Mouse (Mus musculus): ENCODE results near the gene Meltf. TPM values are rescaled to one million over a fixed set of nuclear protein-coding genes. Genes with fewer than 3 reads are reported as not detected.

Meltf gene
- total RNA-seq, 4 experiments from 2014 or later = not detected

- no peak for DNase-seq (ENCODE audit: low spot score in 2 of 2)
Measured at GRCm38 (mm10) chr16:31893396-31894141, 15.0 kb downstream of the Meltf start.

DNA sequence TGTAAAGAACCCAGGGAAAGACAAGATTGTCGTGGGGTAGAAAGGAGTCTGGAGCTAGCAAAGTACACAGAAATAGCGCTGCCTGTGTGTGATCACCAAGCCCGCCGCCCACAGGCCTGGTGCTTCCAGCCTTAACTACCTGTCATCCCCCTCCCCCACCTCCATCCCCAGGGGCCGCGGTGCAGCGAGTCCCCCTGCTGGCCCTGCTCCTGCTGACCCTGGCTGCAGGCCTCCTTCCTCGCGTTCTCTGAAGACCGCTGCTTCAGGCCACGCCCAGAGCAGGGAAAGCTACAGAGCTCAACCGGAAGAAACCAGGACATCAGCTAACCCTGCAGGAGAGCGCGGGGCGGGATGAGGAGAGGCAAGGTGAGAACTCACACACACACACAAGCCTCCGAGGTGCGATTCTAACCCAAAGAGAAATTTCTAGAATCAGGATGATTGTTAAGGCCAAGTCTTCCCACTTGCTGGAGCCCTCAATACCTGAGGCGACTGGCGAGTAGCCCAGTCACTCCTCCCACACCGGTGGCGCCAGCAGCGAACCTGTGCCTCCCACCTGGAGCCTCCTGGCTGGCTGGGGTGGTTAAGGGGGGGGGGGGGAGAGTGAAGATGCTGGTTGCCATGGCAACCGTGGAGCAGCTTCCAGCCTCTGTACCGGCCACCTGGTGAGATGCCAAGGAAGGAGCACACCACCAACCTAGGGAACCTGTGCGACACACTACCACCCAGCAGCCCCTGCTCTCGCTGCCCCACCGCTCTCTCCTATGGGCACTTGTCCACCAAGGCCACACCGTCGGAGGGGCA is 18.6 kb downstream of the Meltf start:
- DNase-seq (ENCODE audit: low spot score in 2 of 2) = no peak

- DNase-seq (ENCODE audit: low spot score in 2 of 2) = no peak
Measured at GRCm38 (mm10) chr16:31898546-31899326, 20.1 kb downstream of the Meltf start.

- no peak for DNase-seq (ENCODE audit: low spot score in 2 of 2)
Measured at GRCm38 (mm10) chr16:31901886-31902285, 23.3 kb downstream of the Meltf start.

DNA sequence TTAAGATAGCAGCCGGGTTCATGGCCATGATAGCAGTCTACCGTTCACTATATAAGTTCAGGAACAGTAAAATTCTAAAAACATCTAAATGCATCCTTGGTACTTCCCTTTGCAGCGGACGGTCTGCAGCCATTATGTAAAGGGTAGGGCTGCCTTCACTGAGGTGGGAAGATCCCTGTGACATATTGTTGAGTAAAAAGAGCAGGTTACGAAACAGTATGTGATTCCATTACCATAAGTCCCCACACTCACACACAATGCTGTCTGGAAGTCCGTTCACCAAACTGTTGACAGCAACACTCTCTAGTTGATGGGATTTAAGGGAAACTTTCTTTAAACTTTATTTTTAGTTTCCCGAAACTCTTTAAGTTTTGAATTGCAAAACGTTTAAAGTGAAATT is 24.6 kb downstream of the Meltf start:
- DNase-seq (ENCODE audit: low spot score in 2 of 2) = no peak

- DNase-seq (ENCODE audit: low spot score in 2 of 2) = no peak
Measured at GRCm38 (mm10) chr16:31905331-31905730, 26.7 kb downstream of the Meltf start.

DNA sequence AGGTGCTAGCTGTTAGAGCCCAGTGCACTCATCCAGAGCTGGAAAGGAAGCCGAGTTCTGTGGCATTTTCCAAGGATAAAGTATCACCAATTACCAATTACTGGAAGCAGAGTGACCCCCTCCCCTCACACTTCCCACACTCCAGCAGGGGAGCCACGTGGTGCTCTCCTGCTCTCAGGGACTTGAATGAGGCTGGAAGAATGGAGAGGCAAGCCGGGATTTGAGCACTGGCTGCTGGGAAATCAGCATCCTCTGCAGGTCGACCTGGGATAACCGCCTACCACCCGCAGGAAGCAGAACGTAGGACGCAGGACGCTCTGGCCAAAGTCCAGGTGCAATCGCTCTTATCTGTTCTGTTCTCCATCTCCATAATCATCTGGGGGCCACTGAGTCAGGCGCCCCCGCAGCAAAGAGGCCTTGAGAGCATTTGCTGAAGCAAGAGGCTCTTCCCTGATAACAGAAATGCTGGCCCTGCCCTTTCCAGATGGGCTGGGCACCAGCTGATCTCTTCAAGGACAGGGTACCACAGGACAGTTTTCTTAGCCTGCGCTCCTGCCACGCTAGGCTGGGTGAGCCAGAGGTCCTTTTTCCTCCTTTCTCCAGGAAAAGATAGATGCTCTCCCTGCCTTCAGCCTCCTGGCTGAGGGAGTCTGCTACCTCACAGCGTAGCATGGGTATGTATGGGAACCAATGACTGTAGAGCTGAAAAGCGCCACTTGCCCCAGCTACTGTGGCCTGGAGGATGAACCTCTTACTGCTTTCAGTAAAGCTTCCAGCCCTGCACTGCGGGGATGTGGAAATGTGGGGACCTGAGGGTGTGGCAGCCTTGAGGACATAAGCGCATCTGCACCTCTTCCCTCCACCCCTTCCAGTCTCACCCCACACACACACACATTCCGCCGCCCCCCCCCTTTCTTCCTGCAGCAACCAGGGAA is 27.5 kb downstream of the Meltf start:
- DNase-seq (ENCODE audit: low spot score in 2 of 2) = no peak

GRCm38 (mm10) chr16:31906896-31907295 is 28.3 kb downstream of the Meltf start:
- no peak for DNase-seq (ENCODE audit: low spot score in 2 of 2)

- DNase-seq (ENCODE audit: low spot score in 2 of 2) = no peak
Measured at GRCm38 (mm10) chr16:31908959-31909358, 30.3 kb downstream of the Meltf start.

DNA sequence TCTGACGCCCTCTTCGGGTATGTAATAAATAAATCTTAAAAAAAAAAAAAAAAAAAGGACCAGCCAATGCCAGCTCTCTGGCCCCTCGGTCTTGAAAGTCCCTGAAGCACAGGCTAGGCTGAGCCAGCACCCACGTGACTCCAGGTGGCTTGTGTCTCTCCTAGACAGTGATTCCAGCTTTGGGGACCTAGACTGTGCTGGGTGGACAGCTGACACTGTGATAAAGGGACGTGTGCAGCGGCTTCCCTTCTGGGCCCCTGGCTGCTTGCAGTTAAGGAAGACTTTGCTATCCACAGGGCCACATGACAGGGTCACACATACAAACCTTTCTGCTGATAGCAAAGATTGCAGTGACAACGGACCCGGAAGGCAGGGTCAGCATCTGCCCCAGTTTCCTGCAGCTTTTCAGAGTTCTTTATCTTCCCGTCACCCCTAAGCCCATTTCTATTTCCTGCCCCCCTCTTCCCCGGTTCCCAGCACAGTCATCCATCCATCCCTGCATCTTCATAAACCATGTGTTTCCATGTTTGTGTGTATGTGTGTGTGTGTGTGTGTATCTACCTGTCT is 31.8 kb downstream of the Meltf start:
- DNase-seq (ENCODE audit: low spot score in 2 of 2) = no peak

DNA sequence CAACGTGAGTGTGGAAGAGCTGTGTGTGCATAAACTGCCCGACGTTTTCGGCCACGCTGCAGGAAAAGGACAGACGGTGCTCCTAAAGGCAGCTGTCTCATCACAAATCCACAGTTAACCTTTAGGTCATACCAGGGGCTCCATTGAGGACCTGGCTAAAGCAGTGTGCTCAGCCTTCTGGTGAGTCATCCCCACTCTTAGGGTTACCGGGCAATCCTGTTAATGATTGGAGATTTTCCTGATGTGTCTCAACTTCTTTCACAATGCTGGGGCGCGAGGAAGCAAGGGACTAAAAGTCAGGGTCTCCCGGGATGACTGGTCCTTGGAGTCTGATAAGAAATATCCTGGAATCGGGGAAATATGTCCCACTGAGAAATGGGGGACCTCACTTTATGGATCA is 39.2 kb downstream of the Meltf start:
- no peak for DNase-seq (ENCODE audit: low spot score in 2 of 2)

DNA sequence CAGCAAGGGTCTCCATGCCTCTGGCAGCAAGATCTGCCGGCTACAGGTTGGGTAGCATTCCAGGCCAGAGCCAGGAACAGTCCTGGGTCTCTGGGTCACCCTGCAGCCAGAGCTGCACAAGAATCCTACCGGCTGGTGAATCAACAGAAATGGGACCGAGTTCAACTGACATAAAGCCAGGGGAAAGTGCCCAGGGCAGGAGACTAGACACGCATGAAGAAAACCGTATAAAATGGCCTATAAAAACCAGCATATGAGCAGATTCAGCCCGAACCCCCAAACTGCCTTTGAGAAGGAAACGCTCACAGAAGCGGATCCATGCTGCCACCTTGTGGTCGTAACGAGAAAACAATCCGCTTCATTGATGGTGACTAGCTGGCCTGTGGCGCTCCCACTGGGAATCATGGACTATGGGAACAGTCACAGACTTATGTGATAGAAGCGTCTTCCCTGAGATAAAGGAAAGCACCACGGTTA is 39.7 kb downstream of the Meltf start:
- peak; percentile 30 to 38 for DNase-seq (ENCODE audit: low spot score in 2 of 2)

GRCm38 (mm10) chr16:31924368-31924767 is 45.8 kb downstream of the Meltf start:
- DNase-seq (ENCODE audit: low spot score in 2 of 2) = no peak

DNA sequence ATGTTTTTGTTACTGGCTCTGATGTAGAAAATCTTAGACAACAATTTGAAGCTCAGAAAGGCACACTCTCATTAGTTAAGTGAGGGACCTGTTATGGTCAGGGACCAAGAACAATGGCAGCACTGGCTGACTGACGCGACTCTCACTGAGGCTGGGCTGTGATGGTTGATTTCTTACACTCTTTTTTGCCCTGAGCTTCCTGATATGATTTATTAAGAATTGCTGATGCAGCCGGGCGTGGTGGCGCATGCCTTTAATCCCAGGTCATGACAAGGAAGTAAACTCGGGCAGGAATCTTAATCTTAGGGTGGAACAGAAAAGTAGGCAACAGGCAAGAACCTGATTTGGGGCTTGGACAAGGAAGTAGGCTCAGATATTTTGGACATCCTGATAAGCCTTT is 47.5 kb downstream of the Meltf start:
- no peak for DNase-seq (ENCODE audit: low spot score in 2 of 2)

DNA sequence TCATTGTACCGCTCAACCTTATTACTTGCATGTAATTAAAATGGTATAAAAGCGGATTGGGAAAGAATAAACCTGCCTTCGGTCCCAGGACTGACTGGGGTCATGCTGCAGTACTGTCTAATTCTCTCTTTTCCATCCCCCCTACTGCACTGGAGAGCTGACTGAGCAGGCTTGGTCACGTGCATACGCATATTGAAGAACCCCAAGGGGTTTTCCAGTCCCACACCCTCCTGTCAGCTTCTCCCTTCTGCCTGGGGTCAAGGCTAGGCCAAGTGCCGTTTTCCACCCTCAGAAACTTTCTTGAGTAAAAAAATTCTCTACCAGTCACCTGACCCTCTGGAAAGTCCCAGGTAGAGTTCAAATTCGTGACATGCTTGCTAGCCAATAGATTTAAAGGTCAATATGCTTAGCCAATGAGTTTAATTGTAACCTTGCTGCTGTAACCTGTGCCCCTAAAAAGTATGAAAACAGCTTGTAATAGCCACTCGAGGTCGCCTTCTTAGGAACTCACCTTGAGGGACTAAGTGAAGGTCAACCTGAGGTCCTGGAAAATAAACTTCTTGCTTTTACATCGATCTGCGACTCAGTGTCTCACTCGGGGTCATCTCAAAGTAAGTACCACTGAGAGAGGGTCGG is 48.1 kb downstream of the Meltf start:
- no peak for DNase-seq (ENCODE audit: low spot score in 2 of 2)

- DNase-seq (ENCODE audit: low spot score in 2 of 2) = no peak
Measured at GRCm38 (mm10) chr16:31927412-31927811, 48.8 kb downstream of the Meltf start.

- DNase-seq (ENCODE audit: low spot score in 2 of 2) = no peak
Measured at GRCm38 (mm10) chr16:31931330-31931729, 52.7 kb downstream of the Meltf start.

DNA sequence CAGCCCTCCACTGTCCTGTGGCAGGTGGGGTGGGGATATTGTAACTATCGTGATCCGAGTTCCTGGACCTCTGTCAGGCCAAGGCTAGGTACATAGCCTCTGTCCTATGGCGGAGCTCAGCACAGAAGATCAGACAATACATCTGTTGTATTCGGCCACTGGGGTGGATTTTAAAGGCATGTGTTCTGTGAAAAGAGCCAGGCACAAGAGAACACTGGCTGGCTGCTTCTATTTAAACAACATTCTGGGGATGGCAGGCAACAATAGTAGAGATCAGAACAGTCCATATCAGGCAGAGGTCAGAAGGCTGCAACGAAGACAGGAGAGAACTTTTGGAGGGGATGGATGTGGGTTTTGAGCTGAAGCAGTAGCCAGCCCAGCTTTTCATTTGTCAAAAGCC is 53.6 kb downstream of the Meltf start:
- no peak for DNase-seq (ENCODE audit: low spot score in 2 of 2)

GRCm38 (mm10) chr16:31932840-31933697 is 54.5 kb downstream of the Meltf start:
- peak; percentile 77 to 84 for DNase-seq (ENCODE audit: low spot score in 2 of 2)

All from gastrocnemius, adult 8-10 months (tissue).